Mouse (Mus musculus): ENCODE data around the gene Nedd9. TPM values are rescaled to one million over a fixed set of nuclear protein-coding genes. Genes with fewer than 3 reads are reported as not detected.

The Nedd9 gene
- 44.1 TPM for polyA plus RNA-seq (2014; fragmentation: Illumina TruSeq; extraction: RNeasy Lipid Tissue Mini Kit (QIAGEN cat#74804); ENCODE audit: low read depth, low replicate concordance)

GRCm38 (mm10) chr13:41486606-41487408, at the start of gene Nedd9:
Nedd9 (minus strand) TSS chr13:41487362.

GRCm38 (mm10) chr13:41273927-41274650, 213.1 kb downstream of the Nedd9 start, which contains the start of gene Gm17364:
Gm17364 (minus strand) TSS chr13:41273977.

Other genes with a start within 250 kb of the Nedd9 start
- 22.8 TPM for gene Smim13, start 237.5 kb downstream of the Nedd9 start, polyA plus RNA-seq (2014; fragmentation: Illumina TruSeq; extraction: RNeasy Lipid Tissue Mini Kit (QIAGEN cat#74804); ENCODE audit: low read depth, low replicate concordance)
- not detected for gene Gm17364, start 213.4 kb downstream of the Nedd9 start, polyA plus RNA-seq (2014; fragmentation: Illumina TruSeq; extraction: RNeasy Lipid Tissue Mini Kit (QIAGEN cat#74804); ENCODE audit: low read depth, low replicate concordance)
- 18.0 TPM for gene Tmem170b, start 118.5 kb upstream of the Nedd9 start, polyA plus RNA-seq (2014; fragmentation: Illumina TruSeq; extraction: RNeasy Lipid Tissue Mini Kit (QIAGEN cat#74804); ENCODE audit: low read depth, low replicate concordance)

Data from kidney, adult 10 weeks (tissue).